Mouse (Mus musculus): ENCODE results near the gene Tub. TPM values are rescaled to one million over a fixed set of nuclear protein-coding genes. Genes with fewer than 3 reads are reported as not detected.

Tub gene
- total and polyA plus RNA-seq, 2 experiments from 2014 or later: 44.3 to 159 TPM

DNA sequence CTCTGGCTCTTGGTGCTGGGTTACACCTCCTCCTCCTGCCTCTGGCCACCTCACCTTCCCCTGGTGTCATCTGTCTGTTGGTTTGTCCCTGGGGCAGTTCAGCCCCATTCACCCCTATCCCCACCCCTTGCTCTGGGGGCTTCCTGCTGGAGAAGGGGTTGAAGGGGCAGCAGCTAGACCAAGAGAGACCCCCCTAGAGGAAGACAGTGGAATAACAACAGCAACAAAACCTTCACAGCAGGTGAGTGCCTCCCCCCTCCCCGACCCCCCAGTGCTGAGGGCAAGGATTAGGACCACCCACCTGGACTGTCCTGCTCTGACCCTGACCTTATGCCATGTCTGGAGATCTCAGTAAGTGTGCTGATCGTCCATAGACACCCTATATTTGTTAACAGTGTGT, 15.8 kb downstream of the Tub start:
- H3K4me1 ChIP-seq (ENCODE audit: insufficient read depth, low read length): no peaks in the 10 kb centered on the region
- H3K4me3 ChIP-seq (ENCODE audit: low read depth, low read length): no peak overlapping the region
- H3K27ac ChIP-seq (ENCODE audit: low read depth, low read length): no peak overlapping the region
- 28% methylated on average over 2 of the region's 2 CpGs for WGBS
- TF ChIP-seq CTCF (IDR thresholded peaks at IDR 0.05): peak; percentile 41
- H3K9ac ChIP-seq (replicated peaks; ENCODE audit: low read length, poor library complexity, severe bottlenecking): no peak overlapping the region
- no peak for ATAC-seq (ENCODE audit: low FRiP score)
- no peak for DNase-seq (ENCODE audit: low spot score)
- no peaks in the 10 kb centered on the region for H3K9me3 ChIP-seq (ENCODE audit: low read length)
- H3K36me3 ChIP-seq (ENCODE audit: insufficient read depth, low read length): no peaks in the 10 kb centered on the region
- peaks cover 7% of the 10 kb centered on the region; the same call in 1 of the 2 replicates for H3K27me3 ChIP-seq (ENCODE audit: insufficient read depth, low read length)
- H3K4me2 ChIP-seq (ENCODE audit: low read depth, low read length, poor library complexity, severe bottlenecking): no peak overlapping the region

DNA sequence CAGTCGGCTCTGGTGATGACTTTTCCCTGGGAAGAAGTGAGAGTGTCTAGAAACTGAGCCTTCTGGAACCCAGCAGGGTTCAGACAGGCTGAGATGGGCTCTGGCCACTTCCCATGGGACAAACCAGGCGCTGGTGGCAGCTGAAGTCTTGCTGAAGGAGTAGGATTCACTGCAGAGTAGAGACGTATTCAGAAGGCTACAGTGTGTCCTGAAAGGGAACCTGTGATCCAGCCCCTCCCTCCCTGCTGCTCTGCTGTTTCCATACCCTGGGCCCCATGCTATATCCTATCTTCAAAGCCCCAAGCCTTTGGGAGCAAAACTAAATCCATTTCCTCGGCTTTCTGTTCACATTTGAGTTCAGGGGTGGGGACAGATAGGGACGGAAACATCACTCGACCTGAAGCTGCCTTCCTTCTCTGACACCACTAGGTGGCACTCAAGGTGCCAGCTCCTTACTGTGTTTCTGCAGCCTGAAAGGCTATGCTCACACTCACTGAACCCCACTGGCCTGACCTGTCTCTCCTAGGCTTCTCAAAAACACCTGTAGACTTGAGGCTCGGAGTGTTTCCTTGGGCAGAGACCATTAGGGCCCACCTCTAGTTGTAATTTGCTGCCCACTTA, 16.7 kb downstream of the Tub start:
- Histone ChIP-seq H3K27me3 (ENCODE audit: insufficient read depth, low read length) (peaks cover 7% of the 10 kb centered on the region; the same call in 1 of the 2 replicates), H3K4me3 (ENCODE audit: low read depth, low read length) (no peak overlapping the region), H3K9me3 (ENCODE audit: low read length) (no peaks in the 10 kb centered on the region), H3K27ac (ENCODE audit: low read depth, low read length) (no peak overlapping the region), H3K9ac (replicated peaks; ENCODE audit: low read length, poor library complexity, severe bottlenecking) (no peak overlapping the region), H3K36me3 (ENCODE audit: insufficient read depth, low read length) (no peaks in the 10 kb centered on the region), H3K4me1 (ENCODE audit: insufficient read depth, low read length) (peaks cover 1% of the 10 kb centered on the region), H3K4me2 (ENCODE audit: low read depth, low read length, poor library complexity, severe bottlenecking) (0 out of 2 replicates have a peak overlapping the region, but pooled peaks have one; percentile 16)
- peak; percentile 66 for ATAC-seq (ENCODE audit: low FRiP score)
- peak; percentile 93 for TF ChIP-seq CTCF (IDR thresholded peaks at IDR 0.05)
- 25% methylated on average over 7 of the region's 7 CpGs for whole genome bisulfite sequencing
- peak; percentile 87 for DNase-seq (ENCODE audit: low spot score)

DNA sequence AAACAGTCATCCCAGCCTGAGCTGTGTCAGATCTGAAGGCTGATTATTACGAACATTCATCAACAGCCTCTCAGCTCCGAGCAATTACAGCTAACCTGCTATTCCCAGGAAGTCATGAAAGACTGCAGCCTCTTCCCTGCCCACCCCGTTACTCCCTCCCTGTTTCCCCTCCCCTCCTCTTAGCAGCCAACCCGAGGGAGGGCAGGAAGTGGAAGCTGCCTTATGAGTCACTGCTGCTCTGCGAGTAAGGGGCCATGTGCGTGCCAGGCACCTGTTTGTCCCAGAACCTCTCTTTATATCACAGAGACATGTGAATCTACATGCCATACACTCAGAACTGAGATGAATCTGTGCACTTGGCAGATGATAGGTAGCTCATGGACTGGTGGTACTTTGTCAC, 18.1 kb downstream of the Tub start:
- Histone ChIP-seq H3K27ac (ENCODE audit: low read depth, low read length) (no peak overlapping the region), H3K9me3 (ENCODE audit: low read length) (no peaks in the 10 kb centered on the region), H3K4me2 (ENCODE audit: low read depth, low read length, poor library complexity, severe bottlenecking) (no peak overlapping the region), H3K4me3 (ENCODE audit: low read depth, low read length) (no peak overlapping the region), H3K27me3 (ENCODE audit: insufficient read depth, low read length) (peaks cover 7% of the 10 kb centered on the region; the same call in 1 of the 2 replicates), H3K9ac (replicated peaks; ENCODE audit: low read length, poor library complexity, severe bottlenecking) (no peak overlapping the region), H3K4me1 (ENCODE audit: insufficient read depth, low read length) (peaks cover 12% of the 10 kb centered on the region), H3K36me3 (ENCODE audit: insufficient read depth, low read length) (no peaks in the 10 kb centered on the region)
- ATAC-seq (ENCODE audit: low FRiP score): no peak
- WGBS: 58% methylated on average over 6 of the region's 6 CpGs
- DNase-seq (ENCODE audit: low spot score): peak; percentile 11
- TF ChIP-seq CTCF (IDR thresholded peaks at IDR 0.05): no peak

DNA sequence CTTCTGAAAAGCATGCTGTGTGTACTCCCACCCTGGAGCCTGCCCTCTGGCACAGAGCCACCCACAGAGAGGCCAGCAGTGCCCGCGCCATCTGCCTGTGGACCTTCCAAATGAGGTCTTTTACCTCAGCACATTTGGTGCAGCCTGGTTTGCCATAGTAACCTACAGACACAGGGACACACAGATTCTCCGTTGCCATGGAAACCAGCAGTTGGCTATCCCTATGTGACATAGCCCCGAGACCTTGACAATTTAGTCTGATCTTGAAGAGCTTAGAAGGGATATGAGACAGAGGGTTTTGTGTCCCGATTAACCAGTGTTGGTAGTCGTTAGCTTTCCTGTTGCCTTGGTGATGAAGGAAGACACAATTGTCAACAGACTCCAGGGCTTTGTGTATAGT, 22.1 kb downstream of the Tub start:
- 15% methylated on average over 6 of the region's 6 CpGs for WGBS
- H3K27ac ChIP-seq (ENCODE audit: low read depth, low read length): peak overlapping the region; percentile 66
- peak; percentile 82 for ATAC-seq (ENCODE audit: low FRiP score)

DNA sequence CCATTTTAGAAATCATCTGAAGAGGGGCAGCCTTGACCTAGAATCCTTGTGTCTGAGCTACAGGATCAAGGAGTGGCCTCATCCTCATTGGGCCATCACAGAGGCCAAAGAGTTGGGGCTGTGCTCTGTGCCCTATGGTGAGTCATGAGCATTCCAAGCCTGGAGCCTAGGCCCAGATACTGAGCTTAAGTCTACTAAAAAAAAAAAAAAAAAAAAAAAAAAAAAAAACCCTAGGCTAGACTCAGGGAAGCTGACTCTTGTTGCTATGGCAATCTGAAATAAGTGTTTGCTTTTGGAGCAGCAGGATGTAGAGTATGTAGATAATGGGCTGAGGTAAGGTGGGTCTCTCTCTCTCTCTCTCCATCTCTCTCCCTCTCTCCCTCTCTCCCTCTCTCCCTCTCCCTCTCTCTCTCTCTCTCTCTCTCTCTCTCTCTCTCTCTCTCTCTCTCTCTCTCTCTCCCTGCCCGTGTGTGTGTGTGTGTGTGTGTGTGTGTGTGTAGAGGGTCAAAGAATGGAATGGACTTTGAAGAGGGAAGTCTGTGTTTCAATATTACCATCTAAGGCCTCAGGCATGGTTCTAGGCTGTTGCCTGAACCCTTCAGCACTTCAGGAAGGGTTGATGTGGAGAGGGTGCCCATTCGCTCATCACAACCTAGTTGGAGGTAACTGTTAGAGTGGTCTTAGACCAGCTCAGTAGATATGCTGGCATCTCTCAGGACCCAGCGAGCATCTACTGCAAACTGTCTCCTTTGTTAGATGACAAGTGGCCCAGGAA, 36.0 kb downstream of the Tub start:
- Histone ChIP-seq H3K9ac (replicated peaks; ENCODE audit: low read length, poor library complexity, severe bottlenecking) (no peak overlapping the region), H3K4me3 (ENCODE audit: low read depth, low read length) (no peak overlapping the region), H3K27ac (ENCODE audit: low read depth, low read length) (no peak overlapping the region), H3K27me3 (ENCODE audit: insufficient read depth, low read length) (no peaks in the 10 kb centered on the region), H3K4me2 (ENCODE audit: low read depth, low read length, poor library complexity, severe bottlenecking) (no peak overlapping the region), H3K9me3 (ENCODE audit: low read length) (no peaks in the 10 kb centered on the region), H3K4me1 (ENCODE audit: insufficient read depth, low read length) (no peaks in the 10 kb centered on the region), H3K36me3 (ENCODE audit: insufficient read depth, low read length) (no peaks in the 10 kb centered on the region)
- 86% methylated on average over 2 of the region's 3 CpGs for WGBS
- no peak for ATAC-seq (ENCODE audit: low FRiP score)
- no peak for TF ChIP-seq CTCF (IDR thresholded peaks at IDR 0.05)
- DNase-seq (ENCODE audit: low spot score): no peak

More for the DNA sequence above, 22.1 kb downstream of the Tub start:
- H3K4me2 ChIP-seq (ENCODE audit: low read depth, low read length, poor library complexity, severe bottlenecking): no peak overlapping the region
- H3K4me1 ChIP-seq (ENCODE audit: insufficient read depth, low read length): peaks cover 12% of the 10 kb centered on the region
- peak; percentile 95 for DNase-seq (ENCODE audit: low spot score)
- no peak overlapping the region for H3K9ac ChIP-seq (replicated peaks; ENCODE audit: low read length, poor library complexity, severe bottlenecking)
- no peak overlapping the region for H3K4me3 ChIP-seq (ENCODE audit: low read depth, low read length)
- peak; percentile 1; the same call in 1 of the 2 replicates for TF ChIP-seq CTCF (IDR thresholded peaks at IDR 0.05)
- no peaks in the 10 kb centered on the region for H3K9me3 ChIP-seq (ENCODE audit: low read length)
- no peaks in the 10 kb centered on the region for H3K36me3 ChIP-seq (ENCODE audit: insufficient read depth, low read length)
- peaks cover 13% of the 10 kb centered on the region; the same call in 1 of the 2 replicates for H3K27me3 ChIP-seq (ENCODE audit: insufficient read depth, low read length)

DNA sequence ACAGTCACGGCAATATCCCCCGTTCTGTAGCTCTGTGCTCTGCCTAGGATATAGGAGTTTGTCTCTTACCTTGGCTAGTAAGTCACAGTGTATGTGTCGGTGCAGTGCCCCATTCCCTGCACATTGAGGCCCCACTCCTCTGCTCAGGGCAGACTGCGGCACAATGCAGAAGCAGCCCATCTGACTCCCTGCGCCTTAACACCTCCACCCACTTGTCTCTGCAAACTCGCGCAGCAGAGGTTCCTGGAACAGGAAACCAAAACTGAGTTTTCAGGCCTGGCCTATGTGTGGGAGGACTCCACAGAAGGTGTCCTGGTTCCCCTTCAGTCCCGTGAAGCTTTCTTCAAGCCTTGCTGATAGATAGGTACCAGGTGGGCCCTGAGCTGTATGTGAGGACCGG, 41.1 kb downstream of the Tub start:
- no peak overlapping the region for H3K27ac ChIP-seq (ENCODE audit: low read depth, low read length)
- no peaks in the 10 kb centered on the region for H3K4me1 ChIP-seq (ENCODE audit: insufficient read depth, low read length)
- no peak for ATAC-seq (ENCODE audit: low FRiP score)
- H3K36me3 ChIP-seq (ENCODE audit: insufficient read depth, low read length): no peaks in the 10 kb centered on the region
- no peak for TF ChIP-seq CTCF (IDR thresholded peaks at IDR 0.05)
- no peak overlapping the region for H3K4me3 ChIP-seq (ENCODE audit: low read depth, low read length)
- H3K9ac ChIP-seq (replicated peaks; ENCODE audit: low read length, poor library complexity, severe bottlenecking): no peak overlapping the region
- WGBS: 90% methylated on average over 9 of the region's 9 CpGs
- no peaks in the 10 kb centered on the region for H3K9me3 ChIP-seq (ENCODE audit: low read length)
- no peaks in the 10 kb centered on the region for H3K27me3 ChIP-seq (ENCODE audit: insufficient read depth, low read length)
- no peak overlapping the region for H3K4me2 ChIP-seq (ENCODE audit: low read depth, low read length, poor library complexity, severe bottlenecking)
- DNase-seq (ENCODE audit: low spot score): no peak

All from midbrain, postnatal 0 days (tissue).